Mouse (Mus musculus): ENCODE measurements around the gene B4gat1. TPM values are rescaled to one million over a fixed set of nuclear protein-coding genes. Genes with fewer than 3 reads are reported as not detected.
A peak's percentile ranks its signal among the peaks of the same experiment; 100 is the strongest.

B4gat1 gene
- polyA plus RNA-seq, 1 experiment from 2014 or later: 41.6 TPM

GRCm38 (mm10) chr19:5068570-5069234, 30.1 kb downstream of the B4gat1 start:
- peaks cover 76% of the 10 kb centered on the region for H3K4me1 ChIP-seq (replicated peaks)
- peak overlapping the region; percentile 88 for H3K27ac ChIP-seq

GRCm38 (mm10) chr19:5069486-5069885, 30.9 kb downstream of the B4gat1 start:
- WGBS: 83% methylated on average over 5 of the region's 5 CpGs
- Histone ChIP-seq H3K4me1 (replicated peaks) (peaks cover 74% of the 10 kb centered on the region), H3K4me3 (peak overlapping the region; percentile 61), H3K36me3 (no peaks in the 10 kb centered on the region), H3K9me3 (no peaks in the 10 kb centered on the region), H3K27ac (peak overlapping the region; percentile 90; the same call in 1 of the 2 replicates), H3K27me3 (ENCODE audit: insufficient read depth, poor library complexity, severe bottlenecking) (peaks cover 79% of the 10 kb centered on the region)
- no peak for DNase-seq (ENCODE audit: low spot score)

More at GRCm38 (mm10) chr19:5068570-5069234, 30.1 kb downstream of the B4gat1 start:
- no peak for DNase-seq (ENCODE audit: low spot score)
- Histone ChIP-seq H3K4me3 (peak overlapping the region; percentile 61), H3K9me3 (no peaks in the 10 kb centered on the region), H3K36me3 (no peaks in the 10 kb centered on the region), H3K27me3 (ENCODE audit: insufficient read depth, poor library complexity, severe bottlenecking) (peaks cover 71% of the 10 kb centered on the region)
- 38% methylated on average over 21 of the region's 21 CpGs for WGBS

- Histone ChIP-seq H3K9me3 (no peaks in the 10 kb centered on the region), H3K27ac (peak overlapping the region; percentile 90), H3K4me1 (replicated peaks) (peaks cover 69% of the 10 kb centered on the region), H3K36me3 (no peaks in the 10 kb centered on the region), H3K27me3 (ENCODE audit: insufficient read depth, poor library complexity, severe bottlenecking) (peaks cover 80% of the 10 kb centered on the region), H3K4me3 (peak overlapping the region; percentile 61; the same call in 1 of the 2 replicates)
- no peak for DNase-seq (ENCODE audit: low spot score)
- 82% methylated on average over 7 of the region's 7 CpGs for WGBS
Measured at GRCm38 (mm10) chr19:5069978-5070377, 31.4 kb downstream of the B4gat1 start.

- Histone ChIP-seq H3K9me3 (no peaks in the 10 kb centered on the region), H3K27me3 (ENCODE audit: insufficient read depth, poor library complexity, severe bottlenecking) (peaks cover 69% of the 10 kb centered on the region), H3K4me3 (peak overlapping the region; percentile 61), H3K4me1 (replicated peaks) (peaks cover 64% of the 10 kb centered on the region), H3K36me3 (no peaks in the 10 kb centered on the region), H3K27ac (peak overlapping the region; percentile 90)
- no peak for DNase-seq (ENCODE audit: low spot score)
- WGBS: 6% methylated on average over 11 of the region's 11 CpGs
Measured at GRCm38 (mm10) chr19:5071077-5071476, 32.5 kb downstream of the B4gat1 start.

GRCm38 (mm10) chr19:5071545-5072369, 33.1 kb downstream of the B4gat1 start:
- Histone ChIP-seq H3K4me3 (peak overlapping the region; percentile 61), H3K36me3 (no peaks in the 10 kb centered on the region), H3K27ac (peak overlapping the region; percentile 90), H3K27me3 (ENCODE audit: insufficient read depth, poor library complexity, severe bottlenecking) (peaks cover 62% of the 10 kb centered on the region), H3K4me1 (replicated peaks) (peaks cover 63% of the 10 kb centered on the region), H3K9me3 (no peaks in the 10 kb centered on the region)
- WGBS: under 1% methylated on average over 40 of the region's 40 CpGs
- DNase-seq (ENCODE audit: low spot score): peak; percentile 92

GRCm38 (mm10) chr19:5072389-5073019, 33.9 kb downstream of the B4gat1 start:
- WGBS: 3% methylated on average over 20 of the region's 20 CpGs
- peaks cover 55% of the 10 kb centered on the region for H3K27me3 ChIP-seq (ENCODE audit: insufficient read depth, poor library complexity, severe bottlenecking)
- peak overlapping the region; percentile 90 for H3K27ac ChIP-seq
- no peaks in the 10 kb centered on the region for H3K9me3 ChIP-seq
- H3K4me1 ChIP-seq (replicated peaks): peaks cover 55% of the 10 kb centered on the region
- peak overlapping the region; percentile 61 for H3K4me3 ChIP-seq
- DNase-seq (ENCODE audit: low spot score): peak; percentile 49
- H3K36me3 ChIP-seq: no peaks in the 10 kb centered on the region

GRCm38 (mm10) chr19:5073028-5073427, 34.4 kb downstream of the B4gat1 start:
- Histone ChIP-seq H3K4me3 (peak overlapping the region; percentile 61), H3K27ac (peak overlapping the region; percentile 90), H3K9me3 (no peaks in the 10 kb centered on the region), H3K27me3 (ENCODE audit: insufficient read depth, poor library complexity, severe bottlenecking) (peaks cover 50% of the 10 kb centered on the region), H3K4me1 (replicated peaks) (peaks cover 50% of the 10 kb centered on the region), H3K36me3 (no peaks in the 10 kb centered on the region)
- peak; percentile 85 for DNase-seq (ENCODE audit: low spot score)
- under 1% methylated on average over 15 of the region's 15 CpGs for WGBS

- Histone ChIP-seq H3K9me3 (no peaks in the 10 kb centered on the region), H3K4me3 (no peak overlapping the region), H3K36me3 (no peaks in the 10 kb centered on the region), H3K27me3 (ENCODE audit: insufficient read depth, poor library complexity, severe bottlenecking) (peaks cover 45% of the 10 kb centered on the region), H3K4me1 (replicated peaks) (peaks cover 45% of the 10 kb centered on the region), H3K27ac (no peak overlapping the region)
- 48% methylated on average over 5 of the region's 5 CpGs for WGBS
- DNase-seq (ENCODE audit: low spot score): no peak
Measured at GRCm38 (mm10) chr19:5073518-5073917, 34.9 kb downstream of the B4gat1 start.

GRCm38 (mm10) chr19:5079279-5079678, 40.7 kb downstream of the B4gat1 start:
- no peaks in the 10 kb centered on the region for H3K36me3 ChIP-seq
- H3K27me3 ChIP-seq (ENCODE audit: insufficient read depth, poor library complexity, severe bottlenecking): peaks cover 52% of the 10 kb centered on the region
- H3K9me3 ChIP-seq: no peaks in the 10 kb centered on the region
- DNase-seq (ENCODE audit: low spot score): no peak
- no peaks in the 10 kb centered on the region for H3K4me1 ChIP-seq (replicated peaks)
- H3K27ac ChIP-seq: no peak overlapping the region
- 96% methylated on average over 1 of the region's 1 CpGs for WGBS
- H3K4me3 ChIP-seq: no peak overlapping the region

- Histone ChIP-seq H3K9me3 (no peaks in the 10 kb centered on the region), H3K4me3 (no peak overlapping the region), H3K27me3 (ENCODE audit: insufficient read depth, poor library complexity, severe bottlenecking) (peaks cover 70% of the 10 kb centered on the region), H3K27ac (no peak overlapping the region), H3K36me3 (no peaks in the 10 kb centered on the region), H3K4me1 (replicated peaks) (peaks cover 13% of the 10 kb centered on the region)
- DNase-seq (ENCODE audit: low spot score): no peak
- 71% methylated on average over 18 of the region's 18 CpGs for whole genome bisulfite sequencing
Measured at GRCm38 (mm10) chr19:5082005-5082404, 43.4 kb downstream of the B4gat1 start.

- H3K4me1 ChIP-seq (replicated peaks): peaks cover 18% of the 10 kb centered on the region
- H3K4me3 ChIP-seq: no peak overlapping the region
- WGBS: 65% methylated on average over 24 of the region's 24 CpGs
- no peak for DNase-seq (ENCODE audit: low spot score)
- H3K27ac ChIP-seq: no peak overlapping the region
- H3K9me3 ChIP-seq: no peaks in the 10 kb centered on the region
- H3K27me3 ChIP-seq (ENCODE audit: insufficient read depth, poor library complexity, severe bottlenecking): peaks cover 70% of the 10 kb centered on the region
- no peaks in the 10 kb centered on the region for H3K36me3 ChIP-seq
Measured at GRCm38 (mm10) chr19:5082596-5082995, 44.0 kb downstream of the B4gat1 start.

- 77% methylated on average over 3 of the region's 3 CpGs for WGBS
- peaks cover 70% of the 10 kb centered on the region for H3K27me3 ChIP-seq (ENCODE audit: insufficient read depth, poor library complexity, severe bottlenecking)
- DNase-seq (ENCODE audit: low spot score): no peak
Measured at GRCm38 (mm10) chr19:5083961-5084833, 45.6 kb downstream of the B4gat1 start.

More at GRCm38 (mm10) chr19:5083961-5084833, 45.6 kb downstream of the B4gat1 start:
- Histone ChIP-seq H3K27ac (no peak overlapping the region), H3K9me3 (no peaks in the 10 kb centered on the region), H3K36me3 (no peaks in the 10 kb centered on the region), H3K4me3 (peak overlapping the region; percentile 57), H3K4me1 (replicated peaks) (peaks cover 30% of the 10 kb centered on the region)

Measured in hindbrain, embryonic 10.5 days (tissue).